Mouse (Mus musculus): ENCODE results near the gene Rab36. TPM values are rescaled to one million over a fixed set of nuclear protein-coding genes. Genes with fewer than 3 reads are reported as not detected.
A peak's percentile ranks its signal among the peaks of the same experiment; 100 is the strongest.

Rab36 gene
- total RNA-seq, 2 experiments from 2014 or later, result 37.7 to 39.6 TPM

DNA sequence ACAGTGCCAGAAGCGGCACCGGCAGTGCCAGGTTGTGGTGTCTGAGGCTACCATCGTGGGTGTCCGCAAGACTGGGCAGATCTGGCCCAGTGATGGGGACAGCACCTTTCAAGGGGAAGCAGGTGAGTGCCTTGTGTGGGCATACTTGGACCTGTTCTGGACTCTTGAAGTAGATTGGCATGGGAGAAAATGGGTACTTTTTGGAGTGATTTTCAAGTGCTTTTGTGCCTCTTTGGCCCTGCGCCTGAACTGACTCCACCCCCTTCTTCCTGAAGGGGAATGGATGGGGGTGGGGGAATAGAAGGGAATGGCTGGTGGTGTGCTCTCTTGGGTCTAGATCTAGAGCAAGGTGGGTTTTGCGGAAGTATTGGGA lies 25.3 kb downstream of the Rab36 start:
- no peak for DNase-seq (ENCODE audit: low spot score in 2 of 2)
- intact Hi-C loops (cut with DNase I), result loop anchor here (5.0 kb wide), 1 partner anchor 50 kb away; no protein-coding TSS in a partner anchor

DNA sequence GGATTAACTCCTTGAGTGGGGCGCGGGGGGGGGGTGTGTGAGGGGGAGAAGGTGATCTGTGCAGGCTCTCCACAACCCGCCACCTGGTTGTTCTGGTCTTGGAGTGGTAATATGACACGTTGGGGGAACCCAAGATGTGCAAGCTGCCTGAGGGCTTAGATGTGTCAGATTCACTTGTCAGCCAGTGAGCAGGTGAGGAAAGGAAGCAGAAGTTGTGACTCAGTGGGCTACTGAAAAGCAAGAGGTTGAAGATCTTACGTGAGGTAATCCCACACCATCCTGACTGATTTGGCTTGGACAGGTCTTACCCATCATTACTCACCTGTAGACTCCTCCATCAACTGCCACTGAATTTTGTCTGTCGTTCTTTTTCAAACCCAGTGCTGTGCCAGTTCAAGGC lies 25.8 kb downstream of the Rab36 start:
- no peak for DNase-seq (ENCODE audit: low spot score in 2 of 2)
- intact Hi-C loops (cut with DNase I), result loop anchor here (5.0 kb wide), 1 partner anchor 50 kb away; no protein-coding TSS in a partner anchor

DNA sequence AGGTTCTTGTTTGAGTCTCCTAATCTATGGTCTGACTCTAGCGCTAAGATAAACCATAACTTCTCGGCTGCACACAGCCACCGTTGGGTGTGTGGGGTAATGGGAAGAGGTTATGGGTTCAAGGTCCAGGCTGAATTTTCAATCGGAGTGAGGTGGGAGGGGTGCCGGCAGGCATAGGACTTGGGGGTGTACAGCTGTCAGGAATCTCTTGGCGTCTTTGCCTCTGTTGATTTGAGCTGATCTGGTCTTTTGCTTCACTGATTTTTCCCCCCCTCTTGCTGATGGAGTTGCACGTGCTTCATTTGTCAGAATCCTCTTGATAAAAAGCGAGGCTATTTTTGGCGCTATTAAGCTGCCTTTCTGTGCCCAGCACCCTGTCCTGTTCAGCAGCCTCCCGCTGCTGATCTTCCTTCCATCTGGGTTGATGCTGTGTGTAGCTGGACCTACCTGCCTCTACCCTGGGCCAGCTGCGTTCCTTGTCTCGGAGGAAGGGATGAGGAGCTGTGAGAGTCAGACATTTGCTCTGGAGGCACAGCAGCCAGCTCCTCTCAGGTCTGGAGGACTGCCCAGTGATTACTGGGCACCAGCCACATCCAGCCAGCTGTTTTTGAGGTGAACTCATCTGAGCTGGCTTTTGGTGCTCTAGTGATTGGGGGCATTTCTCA lies 26.6 kb downstream of the Rab36 start:
- no peak for DNase-seq (ENCODE audit: low spot score in 2 of 2)
- intact Hi-C loops (cut with DNase I), result loop anchor here (5.0 kb wide), 1 partner anchor 49 kb away; no protein-coding TSS in a partner anchor

DNA sequence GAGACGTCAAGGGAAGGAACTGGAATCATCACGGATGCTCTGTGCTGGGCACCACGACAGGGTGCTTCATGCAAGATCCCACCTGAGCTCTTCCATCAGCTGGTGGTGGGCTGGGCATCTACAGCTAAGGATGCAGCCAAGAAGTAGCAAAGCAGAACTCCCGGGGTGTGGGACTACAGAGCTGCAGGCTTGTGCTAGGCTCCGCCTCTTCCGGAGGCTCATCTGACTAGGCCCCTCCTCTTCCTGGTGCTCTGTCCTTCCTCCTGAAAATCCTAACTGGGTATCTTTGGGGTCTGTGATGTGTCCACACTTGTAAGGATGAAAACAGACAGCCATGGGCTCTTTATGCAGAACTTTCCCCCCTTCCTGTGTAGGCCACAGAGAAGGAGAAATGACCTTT lies 28.8 kb downstream of the Rab36 start:
- DNase-seq (ENCODE audit: low spot score in 2 of 2), result no peak
- intact Hi-C loops (cut with DNase I), result no loop called here

DNA sequence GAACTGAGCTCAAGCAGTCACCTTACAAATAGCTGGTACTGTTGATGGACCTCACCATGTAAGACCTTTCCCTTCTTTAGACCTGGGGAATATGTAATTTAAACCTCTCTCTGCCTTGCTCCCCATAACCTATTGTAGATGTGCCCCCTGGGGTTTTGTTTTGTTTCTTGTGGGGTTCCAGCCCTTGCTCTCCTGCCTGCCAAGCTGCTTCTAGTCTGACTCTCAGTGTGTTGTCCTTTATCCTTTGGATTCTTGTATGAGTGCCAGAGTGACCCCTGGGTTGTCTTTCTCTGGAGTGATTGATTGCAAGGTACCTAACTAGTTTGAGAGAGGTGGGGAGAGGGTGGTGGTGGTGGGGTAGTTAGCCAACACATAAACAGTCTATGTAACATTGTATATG lies 30.6 kb downstream of the Rab36 start:
- intact Hi-C loops (cut with DNase I), result no loop called here
- DNase-seq (ENCODE audit: low spot score in 2 of 2), result no peak

DNA sequence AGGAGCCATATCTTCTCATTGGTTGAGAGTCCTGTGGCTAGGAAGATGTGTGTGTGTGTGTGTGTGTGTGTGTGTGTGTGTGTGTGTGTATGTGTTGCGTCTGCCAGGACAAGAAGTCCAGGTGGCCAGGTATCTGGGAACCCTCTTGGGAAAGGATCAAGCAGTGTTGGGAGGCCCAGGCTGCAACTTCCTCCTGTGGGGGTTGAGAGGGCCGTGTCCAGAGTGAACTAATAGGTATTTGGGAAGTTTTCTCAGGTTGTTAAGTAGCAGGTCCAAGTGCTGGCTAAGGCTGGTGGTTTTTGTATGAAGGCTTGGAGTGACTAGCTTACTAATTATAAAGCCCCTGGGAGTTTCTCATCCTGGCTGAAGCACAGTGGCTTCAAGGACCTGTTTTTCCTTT lies 31.2 kb downstream of the Rab36 start:
- DNase-seq (ENCODE audit: low spot score in 2 of 2), result no peak
- intact Hi-C loops (cut with DNase I), result no loop called here

DNA sequence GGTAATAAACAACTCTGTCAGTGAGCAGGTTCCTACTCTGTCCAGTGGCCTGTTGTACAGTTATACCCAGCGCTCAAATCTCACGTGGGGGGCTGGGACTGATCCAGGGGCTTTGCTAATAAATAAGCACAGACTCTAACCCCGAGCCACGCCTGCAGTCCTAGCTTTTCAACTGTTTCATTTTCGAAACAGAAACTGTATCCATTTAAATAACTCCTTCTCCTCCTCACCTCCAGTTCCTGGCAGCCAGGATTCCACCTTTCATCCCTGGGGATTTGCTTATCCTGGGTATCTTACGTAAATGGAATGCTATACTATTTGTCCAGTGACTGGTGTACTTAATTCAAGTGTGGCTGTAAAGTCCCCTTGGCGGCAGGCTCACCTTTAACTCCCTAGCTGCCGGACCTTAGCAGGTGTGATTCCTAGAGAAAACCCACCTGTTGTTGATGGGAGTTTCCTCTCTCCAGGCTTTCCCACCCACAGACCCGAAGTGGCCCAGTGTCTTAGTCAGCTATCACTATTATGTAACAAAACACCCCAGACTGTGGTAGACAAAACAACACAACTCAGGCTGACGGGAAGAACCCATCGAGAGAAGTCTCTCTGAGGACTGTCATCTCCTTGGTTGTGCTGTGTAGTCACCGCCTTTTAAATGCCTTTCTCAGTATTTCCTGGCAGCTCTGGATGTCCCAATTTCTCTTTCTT lies 31.9 kb downstream of the Rab36 start:
- intact Hi-C loops (cut with DNase I), result no loop called here

DNA sequence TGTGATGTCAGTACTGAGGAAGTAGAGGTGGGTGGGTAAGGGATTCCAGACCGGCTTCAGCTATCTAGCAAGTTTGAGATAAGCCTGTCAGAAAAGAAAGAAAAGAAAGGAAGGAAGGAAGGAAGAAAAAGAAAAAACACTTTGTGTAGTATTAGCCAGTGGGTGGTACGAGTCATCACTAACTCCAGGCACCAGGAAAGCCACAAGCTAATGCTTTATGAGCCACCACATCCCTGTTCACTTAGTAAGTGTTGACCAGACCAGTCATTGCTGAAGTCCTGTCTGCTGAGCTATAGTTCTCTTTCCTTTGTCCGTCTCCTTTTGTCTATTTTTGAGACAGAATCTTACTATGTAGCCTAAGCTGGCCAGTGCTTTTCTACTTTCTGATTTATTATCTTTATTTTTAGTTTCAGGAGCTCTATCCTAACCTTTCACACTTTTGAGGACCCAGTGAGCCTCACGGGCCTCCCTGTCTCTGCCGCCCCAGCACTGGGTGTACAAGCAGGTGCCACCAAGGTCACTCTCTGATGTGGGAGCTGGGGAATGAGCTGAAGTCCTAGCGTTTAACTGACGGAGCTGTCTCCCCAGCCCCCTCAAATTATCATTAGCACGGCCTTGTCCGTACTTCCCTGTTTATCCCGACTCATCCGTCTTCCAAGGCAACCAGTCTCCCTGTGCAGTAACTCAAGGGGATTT lies 33.6 kb downstream of the Rab36 start:
- no peak for DNase-seq (ENCODE audit: low spot score in 2 of 2)

More for the DNA sequence above, 31.9 kb downstream of the Rab36 start:
- DNase-seq (ENCODE audit: low spot score in 2 of 2), result no peak

DNA sequence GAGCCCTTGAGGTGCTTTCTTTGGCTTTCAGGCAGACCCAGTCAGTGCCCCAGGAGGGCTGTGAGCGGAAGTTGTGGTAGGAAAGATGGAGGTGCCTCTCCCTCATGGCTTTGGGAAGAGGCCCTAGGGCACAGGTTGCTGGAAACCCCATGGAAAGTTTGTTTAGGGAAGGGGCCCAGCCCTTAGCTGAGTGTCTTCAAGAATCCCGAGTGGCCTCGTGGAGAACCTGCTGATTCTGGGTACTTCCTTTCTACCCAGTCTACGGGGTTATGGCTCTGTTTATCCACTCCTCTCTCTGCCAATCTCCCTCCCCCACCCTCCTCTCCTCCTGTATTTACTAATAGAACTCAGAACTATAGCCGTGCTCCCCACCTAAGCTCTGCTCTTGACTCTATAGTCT lies 38.8 kb downstream of the Rab36 start:
- no peak for DNase-seq (ENCODE audit: low spot score in 2 of 2)
- intact Hi-C loops (cut with DNase I), result no loop called here

More for the DNA sequence above, 33.6 kb downstream of the Rab36 start:
- intact Hi-C loops (cut with DNase I), result no loop called here

DNA sequence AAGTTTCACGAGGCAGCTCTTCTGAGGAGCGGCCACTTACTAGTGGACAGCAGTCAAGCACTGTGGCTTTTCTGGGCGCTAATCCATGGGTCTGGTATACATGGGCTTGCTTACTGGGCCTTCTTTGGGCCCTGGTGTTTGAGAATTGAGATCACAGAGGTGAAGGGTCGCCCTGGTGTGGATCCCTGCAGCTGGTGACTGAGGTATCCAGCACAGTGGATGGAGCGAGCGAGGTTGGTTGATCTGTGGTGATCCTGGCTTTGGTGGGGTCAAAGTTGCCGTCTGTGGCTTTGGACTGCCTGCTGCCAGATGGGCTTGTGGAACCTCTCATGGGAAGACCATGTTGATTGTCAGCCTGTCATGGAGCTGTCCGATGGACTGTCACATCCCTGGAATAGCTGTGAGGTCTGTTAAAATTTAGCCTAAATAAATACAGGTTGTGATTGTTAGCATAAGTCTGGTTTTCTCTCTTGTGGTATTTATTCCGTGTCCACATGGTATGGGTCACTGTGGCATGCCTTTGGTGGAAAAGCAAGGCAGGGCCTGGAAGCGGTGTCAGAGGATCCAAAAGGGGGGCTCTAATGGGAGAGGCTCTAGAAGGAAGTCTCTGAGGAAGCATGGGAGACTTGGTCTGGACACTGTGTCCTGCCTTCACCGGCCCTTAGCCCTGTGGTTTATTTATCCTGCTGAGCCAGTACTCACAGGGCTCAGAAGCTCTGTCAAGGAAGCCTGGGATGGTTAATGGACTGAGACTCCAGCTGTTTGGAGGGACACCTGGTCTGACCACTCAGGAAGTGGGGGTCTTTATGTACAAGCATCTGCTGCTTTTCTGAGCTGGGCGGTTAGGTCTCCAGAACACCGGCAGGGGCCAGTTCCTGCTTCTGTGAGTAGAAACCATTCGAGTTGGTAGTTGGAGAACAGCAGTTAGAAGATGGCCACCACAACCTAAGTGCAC lies 41.6 kb downstream of the Rab36 start:
- intact Hi-C loops (cut with DNase I), result no loop called here
- DNase-seq (ENCODE audit: low spot score in 2 of 2), result no peak

DNA sequence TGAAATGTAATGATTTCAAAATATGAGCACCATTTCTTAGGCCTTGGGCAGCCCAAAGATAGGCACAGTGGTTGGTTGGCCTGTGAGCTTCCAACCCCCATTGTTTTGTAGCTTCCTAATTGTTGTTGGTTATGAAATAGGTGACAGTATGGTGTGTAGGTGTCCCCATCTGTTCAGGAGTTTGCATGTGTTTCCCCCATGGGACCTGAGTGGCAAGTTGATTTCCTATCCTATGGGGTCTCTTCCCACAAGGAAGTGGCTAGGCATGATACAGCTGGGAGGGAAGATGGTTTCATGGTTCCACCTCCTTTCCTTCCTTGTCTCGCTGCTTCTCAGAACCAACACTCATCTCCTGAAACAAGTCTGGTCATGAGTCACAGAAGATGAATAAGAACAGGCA lies 48.5 kb downstream of the Rab36 start:
- intact Hi-C loops (cut with DNase I), result no loop called here
- DNase-seq (ENCODE audit: low spot score in 2 of 2), result no peak

DNA sequence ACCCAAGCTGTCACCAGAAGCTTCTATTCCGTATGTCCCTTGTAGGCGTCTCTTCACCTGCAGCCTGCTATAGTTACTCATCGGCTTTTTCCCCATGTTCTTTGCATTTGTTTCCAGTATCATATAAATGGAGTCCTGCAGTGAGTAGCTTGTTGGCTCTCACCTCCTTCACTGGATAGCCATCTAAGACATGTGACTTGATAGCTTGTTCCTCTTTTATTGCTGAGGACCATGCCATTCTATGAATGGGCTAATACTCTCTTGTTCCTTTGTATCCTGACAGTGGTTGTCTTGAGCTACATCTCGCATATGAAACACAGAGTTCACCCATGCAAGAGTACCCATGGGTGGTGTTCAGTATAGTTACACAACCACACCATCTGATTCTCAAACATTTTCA lies 51.6 kb downstream of the Rab36 start:
- no peak for DNase-seq (ENCODE audit: low spot score in 2 of 2)
- intact Hi-C loops (cut with DNase I), result no loop called here

DNA sequence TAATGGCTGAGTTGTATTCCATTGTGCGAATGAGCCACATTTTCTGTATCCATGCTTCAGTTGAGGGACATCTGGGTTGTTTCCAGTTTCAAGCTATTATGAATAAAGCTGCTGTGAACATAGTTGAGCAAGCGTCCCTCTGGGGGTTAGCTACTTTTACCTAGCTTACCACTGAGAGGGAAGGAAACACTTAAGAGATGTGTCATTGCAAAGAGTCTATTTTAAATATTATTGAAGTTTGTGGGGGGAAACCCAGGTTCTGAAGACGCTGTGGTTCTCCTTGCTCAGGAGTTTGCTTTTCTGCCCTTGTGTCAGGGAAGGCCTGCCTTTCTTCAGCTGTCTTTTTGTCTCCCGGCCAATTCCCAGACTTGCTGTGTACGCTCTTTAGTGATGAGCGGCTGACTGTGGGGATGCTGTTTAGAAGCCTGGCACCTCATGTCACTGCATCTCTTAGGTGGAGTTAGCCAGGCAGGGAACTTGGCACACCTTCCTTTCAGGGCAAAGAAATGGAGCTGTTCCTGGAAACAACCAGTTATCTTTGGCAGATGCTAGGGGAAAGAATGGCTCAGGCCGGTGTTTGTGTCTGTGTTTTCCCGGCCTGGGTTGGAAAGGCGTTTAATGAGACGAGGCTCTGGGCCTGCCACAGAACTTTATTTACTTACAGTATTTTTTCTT lies 54.8 kb downstream of the Rab36 start:
- intact Hi-C loops (cut with DNase I), result no loop called here
- DNase-seq (ENCODE audit: low spot score in 2 of 2), result no peak

DNA sequence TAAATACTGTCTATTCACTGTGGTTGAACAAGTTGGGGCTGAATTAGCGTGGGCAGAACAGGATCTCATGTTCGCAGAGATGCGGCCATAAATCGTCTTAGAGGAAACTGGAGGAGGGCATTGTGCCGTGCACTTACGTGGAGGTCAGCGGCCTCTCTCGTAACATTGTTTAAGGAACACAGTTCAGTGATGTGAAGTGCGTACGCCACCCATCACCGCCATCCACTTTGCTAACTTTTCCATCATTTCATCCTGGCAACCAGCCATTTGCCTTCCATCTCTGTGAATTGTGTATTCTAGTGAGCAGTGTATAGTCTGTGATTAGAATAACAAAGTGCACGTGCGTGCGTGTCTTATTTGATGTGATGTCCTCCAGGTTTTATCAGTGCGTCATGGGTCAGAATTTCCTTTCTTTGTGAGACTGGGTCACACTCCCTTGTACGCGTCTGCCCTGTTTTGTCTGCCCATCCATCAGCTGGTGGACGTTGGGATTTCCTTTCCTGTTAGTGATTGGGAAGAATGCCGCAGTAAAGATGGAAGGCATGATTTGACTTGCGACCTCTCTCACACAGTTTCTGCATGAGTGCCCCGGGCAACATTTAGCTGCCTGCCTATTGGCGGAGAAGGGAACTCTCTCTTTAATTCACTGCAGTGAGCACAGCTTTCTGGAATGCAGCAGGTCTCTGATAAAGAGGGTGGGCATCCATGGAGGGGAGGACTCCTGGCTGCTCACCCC lies 56.6 kb downstream of the Rab36 start:
- intact Hi-C loops (cut with DNase I), result no loop called here
- no peak for DNase-seq (ENCODE audit: low spot score in 2 of 2)

DNA sequence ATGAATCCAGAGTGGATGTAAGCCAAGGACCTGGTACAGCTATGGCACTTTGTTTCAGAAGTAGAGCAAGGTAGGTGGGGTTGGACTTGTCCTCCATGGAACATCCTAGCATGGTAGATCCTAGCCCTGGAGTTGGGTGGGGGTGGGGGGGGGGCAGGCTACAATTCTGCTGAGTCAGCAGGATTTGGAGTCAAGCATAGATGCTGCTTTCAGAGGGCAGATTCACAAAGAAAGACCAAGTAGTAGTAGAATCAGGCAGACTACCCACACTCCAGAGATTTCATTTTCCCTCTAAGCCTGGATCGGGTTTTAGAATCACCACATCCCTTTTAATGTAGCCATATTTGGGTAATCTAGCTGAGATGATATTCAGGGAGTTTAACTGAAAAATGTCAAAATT lies 57.5 kb downstream of the Rab36 start:
- intact Hi-C loops (cut with DNase I), result no loop called here
- no peak for DNase-seq (ENCODE audit: low spot score in 2 of 2)

DNA sequence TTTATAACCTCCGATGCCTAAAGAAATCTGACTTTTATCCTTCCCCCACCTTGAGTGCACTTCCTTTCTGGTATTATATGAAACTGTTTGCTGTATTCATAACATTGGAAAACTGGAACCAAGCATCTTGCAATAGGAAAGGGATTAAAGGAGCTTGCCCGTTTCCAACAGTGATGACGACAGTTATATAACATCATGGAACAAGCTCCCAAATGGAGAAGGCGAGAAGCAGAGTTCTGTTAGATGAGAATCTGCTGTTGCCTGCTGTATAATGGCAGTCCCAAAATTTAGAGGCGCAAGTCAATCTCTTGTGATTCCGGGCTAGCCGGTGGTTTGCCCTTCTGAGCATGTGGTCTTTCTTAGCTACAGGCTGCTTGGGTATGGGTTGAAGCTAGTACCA lies 58.4 kb downstream of the Rab36 start:
- DNase-seq (ENCODE audit: low spot score in 2 of 2), result no peak

DNA sequence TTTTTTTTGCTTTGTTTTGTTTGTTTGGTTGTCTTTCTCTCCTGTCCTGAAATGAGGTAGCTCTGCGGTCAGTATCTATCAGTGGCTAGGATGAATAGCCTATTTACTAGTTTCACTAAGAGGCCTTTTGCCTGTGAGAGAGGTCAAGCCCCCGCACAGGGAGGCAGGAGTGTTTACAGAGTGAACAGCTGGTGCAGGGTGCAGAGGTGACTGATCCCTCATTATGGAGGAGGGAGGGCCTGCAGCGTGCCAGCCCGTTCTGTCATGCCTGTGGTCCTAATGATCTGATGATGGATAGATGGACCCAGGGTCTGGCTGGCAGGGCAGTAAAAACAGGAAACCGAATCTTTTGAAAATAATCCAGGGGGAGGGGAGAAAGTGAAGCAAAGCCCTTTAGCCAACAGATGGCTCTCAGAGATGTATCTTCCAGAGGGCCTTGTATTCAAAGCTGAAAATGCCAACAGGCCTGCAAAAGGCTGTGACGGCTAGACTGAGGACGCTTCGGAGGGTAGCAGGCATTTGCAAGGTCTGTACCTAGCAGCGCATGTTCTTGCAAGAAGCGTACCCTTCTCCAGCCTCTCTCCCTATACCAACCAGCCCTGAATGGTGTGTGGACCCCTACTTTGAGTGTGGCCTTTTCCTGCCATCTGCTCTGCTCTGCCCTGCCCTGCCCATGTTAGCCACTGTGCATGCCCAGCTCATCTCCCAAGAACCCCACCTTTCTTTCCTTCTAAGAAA lies 61.8 kb downstream of the Rab36 start:
- intact Hi-C loops (cut with DNase I), result no loop called here
- no peak for DNase-seq (ENCODE audit: low spot score in 2 of 2)

More for the DNA sequence above, 58.4 kb downstream of the Rab36 start:
- intact Hi-C loops (cut with DNase I), result no loop called here

DNA sequence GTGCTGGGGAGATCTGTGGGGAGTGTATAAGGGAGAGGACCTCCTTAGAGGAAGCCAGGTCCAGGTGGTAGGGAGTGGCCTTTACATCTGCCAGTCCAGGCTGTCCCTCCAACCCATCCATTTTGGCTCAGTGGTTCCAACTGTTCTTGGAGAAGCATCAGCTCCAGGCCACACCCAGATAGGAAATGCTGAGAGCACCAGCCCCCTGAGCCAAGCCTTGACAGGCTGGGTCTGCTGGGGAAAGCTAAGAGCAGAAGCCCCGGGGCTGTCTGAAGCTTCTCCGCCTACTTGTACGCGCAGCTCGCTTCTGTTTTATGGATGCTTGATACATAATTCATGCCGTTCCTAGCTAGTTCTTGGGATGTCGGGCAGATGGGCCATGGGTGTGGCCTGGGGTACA lies 63.4 kb downstream of the Rab36 start:
- intact Hi-C loops (cut with DNase I), result no loop called here

More for the DNA sequence above, 63.4 kb downstream of the Rab36 start:
- peak; percentile 54 to 70 for DNase-seq (ENCODE audit: low spot score in 2 of 2)
